Mouse (Mus musculus): ENCODE measurements around the gene Cfap44.

Gene Cfap44

DNA sequence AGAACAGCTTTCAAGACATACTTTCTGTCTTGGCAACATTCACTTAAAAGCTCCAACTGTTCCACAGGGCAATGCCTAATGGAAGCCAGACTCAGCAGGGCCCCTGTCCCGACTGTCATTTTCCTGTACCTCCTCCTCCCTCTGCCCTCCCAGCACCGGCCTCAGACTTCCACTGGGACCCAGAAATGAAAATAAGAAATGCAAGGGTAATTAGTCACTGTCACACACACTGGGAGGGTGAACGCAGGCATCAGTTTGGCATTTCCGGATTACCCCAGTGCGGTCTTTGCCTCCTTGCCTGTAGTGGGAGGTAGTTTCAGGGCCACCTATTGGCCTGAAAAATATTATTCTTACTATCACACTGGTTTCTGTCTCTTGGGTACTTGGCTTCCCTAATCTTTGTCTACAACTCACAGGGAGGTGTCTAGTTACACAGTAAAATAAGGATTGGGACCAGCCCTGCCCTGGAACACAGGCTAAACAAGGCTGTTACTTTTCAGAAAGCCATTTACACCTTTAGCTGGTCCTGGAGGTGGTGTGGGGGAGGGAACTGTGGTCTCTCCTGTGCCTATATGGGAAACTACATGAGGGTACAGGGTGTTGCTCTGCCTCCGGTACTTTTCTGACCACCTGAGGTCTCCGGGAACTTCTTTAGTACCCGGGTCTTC lies 100.0 kb downstream of the Cfap44 start:
- DNase-seq (ENCODE audit: low spot score in 2 of 2): no peak

- DNase-seq (ENCODE audit: low spot score in 2 of 2): no peak
These were observed 102.4 kb downstream of the Cfap44 start for GRCm38 (mm10) chr16:44496971-44497464.

DNA sequence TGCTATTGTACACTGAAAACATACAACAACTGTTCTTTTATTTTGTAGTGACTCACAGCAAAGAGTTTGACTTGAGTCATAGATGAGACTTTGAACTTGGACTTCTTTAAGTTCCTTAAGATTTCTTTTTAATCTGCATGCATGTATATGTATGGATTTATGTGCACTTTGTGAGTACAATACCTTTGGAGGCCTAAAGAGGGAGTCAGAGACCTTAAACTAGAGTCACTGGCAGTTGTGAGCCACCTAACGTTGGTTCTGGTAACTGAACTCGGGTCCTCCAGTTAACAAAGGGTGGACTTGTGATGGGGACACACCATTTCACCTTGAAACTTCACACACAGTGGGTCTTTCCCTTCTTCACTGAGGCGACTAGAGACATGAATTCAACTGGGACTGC lies 103.9 kb downstream of the Cfap44 start:
- DNase-seq (ENCODE audit: low spot score in 2 of 2): no peak

DNA sequence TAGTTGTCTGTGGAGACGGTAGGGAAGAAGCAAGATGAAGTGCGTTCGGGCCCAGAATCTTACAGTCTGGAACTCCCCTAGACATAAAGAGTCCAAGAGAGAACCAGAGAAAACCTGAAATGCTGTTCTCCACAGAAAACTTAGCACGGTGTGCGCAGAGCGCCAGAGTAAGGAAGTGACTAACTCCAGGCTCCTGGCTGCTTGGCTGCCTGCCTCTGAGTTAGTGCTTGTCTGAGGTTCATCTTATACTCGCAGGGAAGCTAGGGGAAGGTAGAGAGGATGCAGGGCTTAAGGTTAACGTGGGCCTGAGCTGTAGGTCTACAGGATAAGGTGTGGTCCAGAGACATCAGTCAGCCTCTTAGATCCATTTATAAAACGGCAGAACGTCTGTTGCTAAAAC lies 107.2 kb downstream of the Cfap44 start:
- no peak for DNase-seq (ENCODE audit: low spot score in 2 of 2)

- DNase-seq (ENCODE audit: low spot score in 2 of 2): no peak
These were observed 107.7 kb downstream of the Cfap44 start for GRCm38 (mm10) chr16:44502325-44502724.

GRCm38 (mm10) chr16:44502895-44503575 lies 108.4 kb downstream of the Cfap44 start:
- DNase-seq (ENCODE audit: low spot score in 2 of 2): no peak

GRCm38 (mm10) chr16:44505243-44505642 lies 110.6 kb downstream of the Cfap44 start:
- no peak for DNase-seq (ENCODE audit: low spot score in 2 of 2)

GRCm38 (mm10) chr16:44507027-44507929 lies 112.7 kb downstream of the Cfap44 start:
- DNase-seq (ENCODE audit: low spot score in 2 of 2): no peak

- DNase-seq (ENCODE audit: low spot score in 2 of 2): no peak
These were observed 113.4 kb downstream of the Cfap44 start for GRCm38 (mm10) chr16:44508025-44508424.

DNA sequence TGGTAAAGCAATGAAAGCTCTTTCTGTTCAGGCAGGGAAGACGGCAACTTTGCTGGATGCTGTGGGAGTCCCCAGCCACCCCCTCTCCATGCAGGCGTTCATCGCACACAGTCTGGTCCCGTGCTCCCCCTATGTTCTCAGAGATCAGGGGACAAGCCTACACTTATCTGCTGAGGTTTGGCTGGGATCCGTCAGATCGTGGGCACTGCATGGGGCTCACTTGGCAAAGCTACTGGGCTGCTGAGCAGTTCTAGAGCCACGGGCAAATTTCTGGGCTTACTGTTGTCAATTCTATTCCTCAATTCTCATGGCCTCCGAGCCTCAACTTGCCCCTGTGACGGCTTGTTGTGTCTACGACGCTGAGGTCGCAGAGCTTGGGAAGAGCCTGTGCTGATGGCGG lies 114.2 kb downstream of the Cfap44 start:
- DNase-seq (ENCODE audit: low spot score in 2 of 2): no peak

GRCm38 (mm10) chr16:44509458-44510344 lies 115.1 kb downstream of the Cfap44 start:
- DNase-seq (ENCODE audit: low spot score in 2 of 2): no peak

DNA sequence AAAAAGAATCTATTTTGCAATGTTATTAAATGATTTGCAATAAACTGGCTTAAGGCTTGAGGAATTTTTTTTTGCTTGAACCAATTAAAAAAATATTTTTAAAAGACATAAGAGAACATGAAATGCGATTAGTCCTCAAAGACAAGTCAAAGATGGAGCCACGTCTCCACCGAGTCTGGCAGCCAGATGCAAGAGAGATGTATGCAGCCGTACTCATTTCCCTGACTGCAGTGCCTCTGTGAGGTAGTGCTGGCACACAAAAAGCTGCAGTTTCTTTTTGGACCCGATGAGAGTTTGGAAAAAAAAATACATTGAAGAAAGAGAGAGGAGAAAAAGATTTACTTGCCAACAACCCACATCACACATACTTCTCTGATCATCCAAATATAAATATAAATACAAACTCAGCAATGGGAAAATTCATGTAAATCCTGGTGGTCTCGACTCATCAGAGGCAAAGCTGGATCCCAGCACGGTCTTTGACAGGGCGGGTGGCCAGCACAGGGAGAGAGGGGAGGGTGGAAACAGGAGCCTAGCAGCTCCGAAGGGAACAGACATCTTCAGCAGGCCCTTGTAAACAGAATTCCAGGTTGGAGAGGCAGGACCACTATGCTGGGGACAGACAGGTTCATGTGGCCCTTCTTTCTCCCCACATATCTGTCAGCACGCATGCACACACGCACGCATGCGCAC lies 116.1 kb downstream of the Cfap44 start:
- DNase-seq (ENCODE audit: low spot score in 2 of 2): no peak

GRCm38 (mm10) chr16:44516498-44516897 lies 121.9 kb downstream of the Cfap44 start:
- DNase-seq (ENCODE audit: low spot score in 2 of 2): no peak

DNA sequence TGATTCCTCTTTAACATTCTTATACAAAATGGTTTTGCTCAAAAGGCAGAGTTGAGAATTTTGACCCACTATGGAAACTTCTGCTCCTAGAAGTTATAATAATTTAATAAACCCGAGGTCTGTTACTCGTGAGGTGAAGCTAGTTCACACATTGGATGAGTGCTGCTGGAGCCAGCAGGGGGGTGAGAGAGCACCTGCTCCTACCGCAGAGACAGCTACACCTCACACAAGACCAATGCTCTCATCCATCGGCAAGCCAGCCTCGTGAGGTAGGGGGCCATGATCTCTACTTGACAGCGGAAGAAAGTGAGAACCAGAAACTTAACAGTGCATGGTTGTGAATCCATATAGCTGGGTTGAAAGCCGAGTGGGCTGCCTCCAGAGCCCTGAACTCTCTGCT lies 129.0 kb downstream of the Cfap44 start:
- no peak for DNase-seq (ENCODE audit: low spot score in 2 of 2)

- no peak for DNase-seq (ENCODE audit: low spot score in 2 of 2)
These were observed 131.4 kb downstream of the Cfap44 start for GRCm38 (mm10) chr16:44526044-44526443.

- no peak for DNase-seq (ENCODE audit: low spot score in 2 of 2)
These were observed 132.1 kb downstream of the Cfap44 start for GRCm38 (mm10) chr16:44526689-44527088.

- no peak for DNase-seq (ENCODE audit: low spot score in 2 of 2)
These were observed 132.8 kb downstream of the Cfap44 start for GRCm38 (mm10) chr16:44527218-44527905.

- no peak for DNase-seq (ENCODE audit: low spot score in 2 of 2)
These were observed 134.4 kb downstream of the Cfap44 start for GRCm38 (mm10) chr16:44528955-44529354.

GRCm38 (mm10) chr16:44529691-44530090 lies 135.1 kb downstream of the Cfap44 start:
- no peak for DNase-seq (ENCODE audit: low spot score in 2 of 2)

DNA sequence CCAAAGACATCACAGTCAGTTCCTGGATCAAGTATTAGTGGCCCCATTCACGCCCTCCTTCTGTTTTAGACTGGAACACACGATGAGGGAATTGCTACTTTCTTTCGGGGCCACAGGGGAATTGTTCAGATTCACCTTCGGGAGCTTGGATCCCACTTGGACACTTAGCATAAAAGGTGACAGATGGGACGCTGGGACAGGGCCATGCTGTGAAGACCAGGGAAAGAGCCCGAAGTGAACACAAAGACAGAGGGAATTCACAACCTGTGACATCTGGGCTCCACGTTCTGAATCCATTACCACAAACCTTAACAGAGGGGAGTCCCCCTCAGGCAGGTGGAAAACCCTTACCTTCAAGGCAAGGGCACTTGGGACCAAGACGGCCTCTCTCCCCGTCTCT lies 135.6 kb downstream of the Cfap44 start:
- DNase-seq (ENCODE audit: low spot score in 2 of 2): no peak

All from spleen, postnatal 14 days (tissue).